Mouse (Mus musculus): Measurements from ENCODE around the gene Dgke. TPM values are rescaled to one million over a fixed set of nuclear protein-coding genes. Genes with fewer than 3 reads are reported as not detected.
"Not testable (repeated sequence)": the region's sequence is repeated elsewhere in the genome, so short reads cannot be mapped to it uniquely, and the experiment has no call there.

The Dgke gene
- total RNA-seq (2021) = 9.5 and 10.4 TPM in 2 replicates
- long read RNA-seq, full-length matches to known transcripts = 7 of 9 reads
- long read RNA-seq, partial matches to known transcripts = 0 of 9 reads
- long read RNA-seq, other reads (novel, unspliced or antisense) = 2 of 9 reads

- DNase-seq = no peak
Observed at GRCm38 (mm10) chr11:89066750-89067149, at the start of gene Dgke. TSS of gene Dgke (minus strand) at chr11:89066850.

- no peak for DNase-seq
Observed at GRCm38 (mm10) chr11:89107180-89107807, 40.6 kb upstream of the Dgke start.

- DNase-seq = no peak
Observed at GRCm38 (mm10) chr11:89105823-89106222, 39.2 kb upstream of the Dgke start.

GRCm38 (mm10) chr11:89105211-89105610 is 38.6 kb upstream of the Dgke start:
- no peak for DNase-seq

GRCm38 (mm10) chr11:89103166-89103565 is 36.5 kb upstream of the Dgke start:
- DNase-seq = no peak

- DNase-seq = peak; percentile 39
Observed at GRCm38 (mm10) chr11:89100826-89101321, 34.2 kb upstream of the Dgke start.

GRCm38 (mm10) chr11:89100403-89100802 is 33.8 kb upstream of the Dgke start:
- DNase-seq = peak; percentile 88

- DNase-seq = no peak
Observed at GRCm38 (mm10) chr11:89098930-89099329, 32.3 kb upstream of the Dgke start.

GRCm38 (mm10) chr11:89098083-89098835 is 31.6 kb upstream of the Dgke start:
- DNase-seq = no peak

GRCm38 (mm10) chr11:89097292-89097691 is 30.6 kb upstream of the Dgke start:
- DNase-seq = not testable (repeated sequence)

- no peak for DNase-seq
Observed at GRCm38 (mm10) chr11:89095306-89095705, 28.7 kb upstream of the Dgke start.

GRCm38 (mm10) chr11:89092714-89093113 is 26.1 kb upstream of the Dgke start:
- peak; percentile 29 for DNase-seq

- not testable (repeated sequence) for DNase-seq
Observed at GRCm38 (mm10) chr11:89090359-89090758, 23.7 kb upstream of the Dgke start.

- no peak for DNase-seq
Observed at GRCm38 (mm10) chr11:89088754-89089153, 22.1 kb upstream of the Dgke start.

GRCm38 (mm10) chr11:89086208-89086809 is 19.7 kb upstream of the Dgke start:
- DNase-seq = no peak

- peak; percentile 36 for DNase-seq
Observed at GRCm38 (mm10) chr11:89084601-89085000, 18.0 kb upstream of the Dgke start.

GRCm38 (mm10) chr11:89082691-89083090 is 16.0 kb upstream of the Dgke start:
- DNase-seq = not testable (repeated sequence)

GRCm38 (mm10) chr11:89081906-89082305 is 15.3 kb upstream of the Dgke start:
- not testable (repeated sequence) for DNase-seq

- no peak for DNase-seq
Observed at GRCm38 (mm10) chr11:89078996-89079680, 12.5 kb upstream of the Dgke start.

GRCm38 (mm10) chr11:89078305-89078704 is 11.7 kb upstream of the Dgke start:
- no peak for DNase-seq

GRCm38 (mm10) chr11:89077601-89078000 is 11.0 kb upstream of the Dgke start:
- no peak for DNase-seq

- no peak for DNase-seq
Observed at GRCm38 (mm10) chr11:89076370-89076821, 9.7 kb upstream of the Dgke start.
